Mouse (Mus musculus) c-Kit-negative CD71-positive TER-119-positive erythroid progenitor cells, embryonic 14.5 days (primary cell): ENCODE results near the gene Skor1.

Experiments used
- DNase-seq: peaks from one replicate; pipeline ENCODE4 v3.0.0-alpha.2; 2013; ENCODE audit warnings: low read depth, low spot score

The Skor1 gene

GRCm38 (mm10) chr9:63150086-63150800 lies 1.5 kb upstream of the Skor1 start:
- DNase-seq = no peak

- no peak for DNase-seq
Measured at GRCm38 (mm10) chr9:63149372-63149766, 608 bp upstream of the Skor1 start.

GRCm38 (mm10) chr9:63147786-63148409 lies 863 bp downstream of the Skor1 start:
- no peak for DNase-seq

GRCm38 (mm10) chr9:63147296-63147695 lies 1.5 kb downstream of the Skor1 start:
- DNase-seq = no peak

GRCm38 (mm10) chr9:63146856-63147274 lies 1.9 kb downstream of the Skor1 start:
- DNase-seq = no peak

GRCm38 (mm10) chr9:63146126-63146855 lies 2.5 kb downstream of the Skor1 start:
- no peak for DNase-seq

- DNase-seq = no peak
Measured at GRCm38 (mm10) chr9:63145249-63146125, 3.3 kb downstream of the Skor1 start.

- no peak for DNase-seq
Measured at GRCm38 (mm10) chr9:63144502-63145248, 4.1 kb downstream of the Skor1 start.

GRCm38 (mm10) chr9:63143641-63144501 lies 4.9 kb downstream of the Skor1 start:
- no peak for DNase-seq

- DNase-seq = no peak
Measured at GRCm38 (mm10) chr9:63143227-63143626, 5.5 kb downstream of the Skor1 start.

GRCm38 (mm10) chr9:63142335-63143036 lies 6.3 kb downstream of the Skor1 start:
- DNase-seq = no peak

GRCm38 (mm10) chr9:63141641-63142334 lies 7.0 kb downstream of the Skor1 start:
- no peak for DNase-seq

- no peak for DNase-seq
Measured at GRCm38 (mm10) chr9:63140211-63140610, 8.6 kb downstream of the Skor1 start.

GRCm38 (mm10) chr9:63139661-63140060 lies 9.1 kb downstream of the Skor1 start:
- no peak for DNase-seq

GRCm38 (mm10) chr9:63138481-63138967 lies 10.2 kb downstream of the Skor1 start:
- DNase-seq = no peak

- DNase-seq = no peak
Measured at GRCm38 (mm10) chr9:63137615-63137915, 11.2 kb downstream of the Skor1 start.

- DNase-seq = no peak
Measured at GRCm38 (mm10) chr9:63136756-63137614, 11.8 kb downstream of the Skor1 start.

GRCm38 (mm10) chr9:63136241-63136640 lies 12.5 kb downstream of the Skor1 start:
- no peak for DNase-seq
